Mouse (Mus musculus) MEL (cell line): Measurements from ENCODE around the gene Blzf1. TPM values are rescaled to one million over a fixed set of nuclear protein-coding genes. Genes with fewer than 3 reads are reported as not detected.

Source experiments
- DNase-seq: peaks from one replicate; pipeline ENCODE4 v3.0.0; 2011; ENCODE audit warnings: low read depth, low spot score
- H3K27ac ChIP-seq: 2 replicates; pipeline ENCODE4 v1.5.1; 2012; ENCODE audit warnings: low read depth, mild to moderate bottlenecking, control low read depth, low read length, moderate library complexity; ENCODE audit not compliant: control insufficient read depth
- H3K27me3 ChIP-seq, 2 experiments: fragments of 150-350 bp in 1 of 2; sonication (generic) in 1 of 2; 2 replicates each; pipeline ENCODE4 v1.6.1; 2012; ENCODE audit warnings: low read length in 2 of 2, mild to moderate bottlenecking in 2 of 2, improper control_type of control experiment in 1 of 2, moderate library complexity in 1 of 2; ENCODE audit not compliant: insufficient read depth in 2 of 2, control insufficient read depth in 1 of 2
- H3K36me3 ChIP-seq, 2 experiments: 2 replicates each; pipeline ENCODE4 v1.6.1; 2012 to 2014; ENCODE audit warnings: low read length in 2 of 2, improper control_type of control experiment in 1 of 2, inconsistent platforms in 1 of 2, mild to moderate bottlenecking in 1 of 2; ENCODE audit not compliant: insufficient read depth in 2 of 2, control insufficient read depth in 1 of 2
- H3K4me1 ChIP-seq, 2 experiments: fragments of 150-350 bp in 1 of 2; sonication (generic) in 1 of 2; 2 replicates each; pipeline ENCODE4 v1.6.1; 2012; ENCODE audit warnings: low read length in 2 of 2, improper control_type of control experiment in 1 of 2, mild to moderate bottlenecking in 1 of 2; ENCODE audit not compliant: insufficient read depth in 2 of 2, control insufficient read depth in 1 of 2
- H3K4me3 ChIP-seq, 2 experiments: fragments of 150-350 bp in 1 of 2; sonication (generic) in 1 of 2; 2 replicates each; pipeline ENCODE4 v1.5.1; 2012; ENCODE audit warnings: low read depth in 2 of 2, low read length in 2 of 2, mild to moderate bottlenecking in 2 of 2, moderate library complexity in 2 of 2, control low read depth in 1 of 2, improper control_type of control experiment in 1 of 2; ENCODE audit not compliant: control insufficient read depth in 1 of 2, insufficient read depth in 1 of 2
- H3K79me2 ChIP-seq: 2 replicates; pipeline ENCODE4 v1.6.1; 2012; ENCODE audit warnings: mild to moderate bottlenecking, low read length, moderate library complexity; ENCODE audit not compliant: control insufficient read depth, poor library complexity, insufficient read depth
- H3K9ac ChIP-seq: 2 replicates; pipeline ENCODE4 v1.6.1; 2012; ENCODE audit warnings: low read depth, mild to moderate bottlenecking, control low read depth, low read length, moderate library complexity; ENCODE audit not compliant: control insufficient read depth, poor library complexity, severe bottlenecking
- H3K9me3 ChIP-seq: fragments of 150-350 bp; sonication (generic); replicated peaks from 2 replicates; pipeline ENCODE4 v1.6.1; 2012; ENCODE audit warnings: mild to moderate bottlenecking, low read length, improper control_type of control experiment, moderate library complexity; ENCODE audit not compliant: insufficient read depth
- CHD1 ChIP-seq: IDR thresholded peaks from 2 replicates; pipeline ENCODE4 v1.6.1; 2012; ENCODE audit warnings: low read depth, mild to moderate bottlenecking, inconsistent platforms, low read length, improper control_type of control experiment
- CHD2 ChIP-seq: IDR thresholded peaks from 2 replicates; pipeline ENCODE4 v1.6.1; 2011; ENCODE audit warnings: low read length, improper control_type of control experiment
- CTCF ChIP-seq, 3 experiments: IDR thresholded peaks in 2 of 3; conservative IDR thresholded peaks in 1 of 3; 2 replicates each; pipeline ENCODE4 v1.5.1; 2011 to 2012; ENCODE audit warnings: low read length in 3 of 3, low read depth in 2 of 3, mild to moderate bottlenecking in 2 of 3, improper control_type of control experiment in 1 of 3, inconsistent platforms in 1 of 3, mixed read lengths in 1 of 3, moderate library complexity in 1 of 3; ENCODE audit not compliant: control insufficient read depth in 1 of 3, insufficient read depth in 1 of 3, poor library complexity in 1 of 3, severe bottlenecking in 1 of 3
- ELF1 ChIP-seq: IDR thresholded peaks from 2 replicates; pipeline ENCODE4 v1.6.1; 2014; ENCODE audit warnings: low read depth, mild to moderate bottlenecking, inconsistent platforms, low read length, improper control_type of control experiment, moderate library complexity
- EP300 ChIP-seq, 2 experiments: IDR thresholded peaks; 2 replicates each; pipeline ENCODE4 v1.6.1; 2011; ENCODE audit warnings: improper control_type of control experiment in 2 of 2, low read length in 2 of 2, low read depth in 1 of 2, mild to moderate bottlenecking in 1 of 2
- GABPA ChIP-seq: IDR thresholded peaks from 2 replicates; pipeline ENCODE4 v1.6.1; 2012; ENCODE audit warnings: low read depth, mild to moderate bottlenecking, inconsistent platforms, low read length, improper control_type of control experiment, moderate library complexity
- GATA1 ChIP-seq: IDR thresholded peaks from 2 replicates; pipeline ENCODE4 v1.6.1; 2011; ENCODE audit warnings: low read depth, low read length, improper control_type of control experiment
- HCFC1 ChIP-seq: IDR thresholded peaks from 2 replicates; pipeline ENCODE4 v1.6.1; 2012; ENCODE audit warnings: low read depth, mild to moderate bottlenecking, inconsistent platforms, low read length, improper control_type of control experiment, moderate library complexity
- JUND ChIP-seq: IDR thresholded peaks from 2 replicates; pipeline ENCODE4 v1.6.1; 2011; ENCODE audit warnings: low read depth, mild to moderate bottlenecking, improper control_type of control experiment, low read length
- KAT2A ChIP-seq: conservative IDR thresholded peaks from 2 replicates; pipeline ENCODE4 v1.6.1; 2012; ENCODE audit warnings: low read depth, low read length, improper control_type of control experiment, inconsistent platforms
- MAFK ChIP-seq: IDR thresholded peaks from 2 replicates; pipeline ENCODE4 v1.6.1; 2011; ENCODE audit warnings: low read depth, mild to moderate bottlenecking, low read length, improper control_type of control experiment, borderline replicate concordance
- MEF2A ChIP-seq: IDR thresholded peaks from 2 replicates; pipeline ENCODE4 v1.6.1; 2014; ENCODE audit warnings: low read depth, mild to moderate bottlenecking, inconsistent platforms, low read length, improper control_type of control experiment; ENCODE audit not compliant: poor library complexity, insufficient replicate concordance, severe bottlenecking; ENCODE audit errors: extremely low read depth
- MYC ChIP-seq: IDR thresholded peaks from 2 replicates; pipeline ENCODE4 v1.6.1; 2011; ENCODE audit warnings: low read depth, mild to moderate bottlenecking, low read length, improper control_type of control experiment, moderate library complexity
- POLR2AphosphoS5 ChIP-seq: IDR thresholded peaks from 2 replicates; pipeline ENCODE4 v1.6.1; 2012; ENCODE audit warnings: low read depth, borderline replicate concordance, mild to moderate bottlenecking, inconsistent platforms, low read length, moderate library complexity, mixed read lengths
- RCOR1 ChIP-seq: IDR thresholded peaks from 2 replicates; pipeline ENCODE4 v1.6.1; 2012; ENCODE audit warnings: low read depth, mild to moderate bottlenecking, inconsistent platforms, low read length, improper control_type of control experiment
- SIN3A ChIP-seq: IDR thresholded peaks from 2 replicates; pipeline ENCODE4 v1.6.1; 2012; ENCODE audit warnings: low read length, improper control_type of control experiment, inconsistent platforms
- SMC3 ChIP-seq: IDR thresholded peaks from 2 replicates; pipeline ENCODE4 v1.6.1; 2011; ENCODE audit warnings: low read depth, low read length, improper control_type of control experiment
- TCF12 ChIP-seq: IDR thresholded peaks from 2 replicates; pipeline ENCODE4 v1.6.1; 2014; ENCODE audit warnings: low read depth, mild to moderate bottlenecking, inconsistent platforms, low read length, improper control_type of control experiment, moderate library complexity
- USF1 ChIP-seq: IDR thresholded peaks from 2 replicates; pipeline ENCODE4 v1.6.1; 2014; ENCODE audit warnings: low read depth, mild to moderate bottlenecking, inconsistent platforms, low read length, improper control_type of control experiment, moderate library complexity
- ZC3H11A ChIP-seq: IDR thresholded peaks from 2 replicates; pipeline ENCODE4 v1.6.1; 2012; ENCODE audit warnings: low read depth, mild to moderate bottlenecking, inconsistent platforms, low read length, improper control_type of control experiment
- ZKSCAN1 ChIP-seq: IDR thresholded peaks from 2 replicates; pipeline ENCODE4 v1.6.1; 2012; ENCODE audit warnings: low read depth, mild to moderate bottlenecking, inconsistent platforms, low read length, improper control_type of control experiment, moderate library complexity
- ZNF384 ChIP-seq: IDR thresholded peaks from 2 replicates; pipeline ENCODE4 v1.6.1; 2012; ENCODE audit warnings: low read depth, mild to moderate bottlenecking, inconsistent platforms, low read length, improper control_type of control experiment
- polyA plus RNA-seq, 2 experiments: library from polyadenylated mRNA; stranded (reverse) in 1 of 2; unstranded in 1 of 2; fragments of >175 nt in 1 of 2; fragments of >200 nt in 1 of 2; gene quantifications; 2 replicates each; pipeline versions ENCODE4 v1.2.1 to v1.2.4; 2012; ENCODE audit warnings: low replicate concordance in 2 of 2, low read depth in 1 of 2; ENCODE audit not compliant: insufficient read length in 2 of 2, insufficient read depth in 1 of 2, missing spikeins in 1 of 2
- total RNA-seq: library from RNA; depleted of rRNA; stranded (reverse); fragments of 300-350 nt; gene quantifications from 2 replicates; pipeline ENCODE4 v1.2.3, GENCODE M21; 2012

The Blzf1 gene
- total and polyA plus RNA-seq, 3 experiments = 17.1 to 18.2 TPM; not detected in 1

DNA sequence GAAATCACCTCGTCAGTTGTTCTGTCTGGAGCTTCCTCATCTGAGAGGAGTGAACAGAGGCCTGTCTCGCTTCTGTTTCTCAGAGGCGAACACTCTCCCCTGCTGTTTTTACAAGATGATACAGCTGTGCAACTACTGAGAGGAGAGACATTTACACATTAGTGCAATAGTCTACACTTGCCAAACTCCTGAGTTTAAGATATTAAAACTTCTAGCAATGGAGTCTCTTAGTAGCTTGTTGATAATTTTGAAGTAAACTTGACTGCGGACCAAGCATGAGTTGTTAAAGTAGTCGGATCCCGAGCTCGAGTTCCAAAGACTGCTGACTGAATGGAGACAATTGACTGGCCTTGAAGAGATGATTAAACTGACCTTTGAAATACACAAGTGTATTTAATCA is 20.5 kb upstream of the Blzf1 start:
- Histone ChIP-seq H3K4me1 (no peaks in the 10 kb centered on the region), H3K27me3 (no peaks in the 10 kb centered on the region), H3K9ac (no peak overlapping the region), H3K27ac (no peak overlapping the region), H3K36me3 (no peaks in the 10 kb centered on the region; a peak in 1 of 4 replicates), H3K9me3 (no peaks in the 10 kb centered on the region), H3K79me2 (no peaks in the 10 kb centered on the region), H3K4me3 (no peak overlapping the region)
- DNase-seq = no peak
- TF ChIP-seq ZNF384 (no peak), USF1 (no peak), KAT2A (no peak), POLR2AphosphoS5 (no peak), ELF1 (no peak), RCOR1 (no peak), GABPA (no peak), ZKSCAN1 (no peak), MAFK (no peak), SMC3 (no peak), CTCF (IDR thresholded peaks at IDR 0.05 in 2 of 3, conservative IDR thresholded peaks at IDR 0.05 in 1 of 3; ENCODE audit: control insufficient read depth in 1 of 3, insufficient read depth in 1 of 3, low read depth in 2 of 3, low read length in 3 of 3, poor library complexity in 1 of 3, severe bottlenecking in 1 of 3) (no peak), CHD1 (no peak), SIN3A (no peak)

DNA sequence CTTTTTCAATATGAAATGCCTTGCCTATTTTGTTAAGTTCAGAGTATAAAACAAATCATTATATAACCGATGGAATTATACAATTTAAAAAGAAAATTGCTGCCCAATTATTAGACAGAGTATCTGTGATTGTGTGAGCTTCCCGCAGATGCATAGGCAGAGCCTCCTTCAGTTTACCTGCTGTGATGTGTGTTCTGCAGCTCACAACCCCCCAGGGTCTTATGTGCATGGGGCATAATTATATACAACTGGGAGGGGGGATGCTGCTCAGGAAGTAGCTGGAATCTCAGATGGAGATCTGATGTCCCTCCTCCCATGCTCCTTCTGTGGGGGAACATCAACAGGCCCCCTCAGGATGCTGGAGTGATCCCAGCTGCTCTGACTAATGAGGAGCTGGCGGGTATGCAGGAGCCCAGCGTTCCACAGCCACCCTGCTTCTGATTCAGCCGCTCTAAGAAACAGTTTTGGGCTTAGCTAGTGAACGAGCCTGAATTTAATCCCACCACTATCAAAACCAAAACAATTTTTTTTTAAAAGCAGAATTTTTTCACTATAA is 19.4 kb upstream of the Blzf1 start:
- TF ChIP-seq JUND = no peak
- TF ChIP-seq CHD2 = no peak
- no peak for TF ChIP-seq TCF12
- no peak for TF ChIP-seq ZC3H11A
- TF ChIP-seq MEF2A = no peak
- no peak for TF ChIP-seq GATA1
- TF ChIP-seq HCFC1 = no peak
- no peak for TF ChIP-seq ZNF384
- TF ChIP-seq MYC = no peak
- no peak for TF ChIP-seq EP300 (IDR thresholded peaks at IDR 0.05; ENCODE audit: low read depth in 1 of 2, low read length in 2 of 2)
- TF ChIP-seq GABPA = no peak
- TF ChIP-seq, all 39 proteins: peak for 0
- DNase-seq = no peak
- no peaks in the 10 kb centered on the region for H3K9me3 ChIP-seq
- no peaks in the 10 kb centered on the region for H3K79me2 ChIP-seq
- no peaks in the 10 kb centered on the region for H3K36me3 ChIP-seq
- no peak overlapping the region for H3K27ac ChIP-seq
- no peak overlapping the region for H3K4me3 ChIP-seq
- no peaks in the 10 kb centered on the region for H3K27me3 ChIP-seq
- H3K4me1 ChIP-seq = no peaks in the 10 kb centered on the region
- H3K9ac ChIP-seq = no peak overlapping the region
